Mouse (Mus musculus): ENCODE measurements around the gene Garnl3. TPM values are rescaled to one million over a fixed set of nuclear protein-coding genes. Genes with fewer than 3 reads are reported as not detected.
"Not testable (repeated sequence)": the region's sequence is repeated elsewhere in the genome, so short reads cannot be mapped to it uniquely, and the experiment has no call there.

Gene Garnl3
- polyA plus RNA-seq, 1 experiment from 2014 or later = 9.4 TPM

DNA sequence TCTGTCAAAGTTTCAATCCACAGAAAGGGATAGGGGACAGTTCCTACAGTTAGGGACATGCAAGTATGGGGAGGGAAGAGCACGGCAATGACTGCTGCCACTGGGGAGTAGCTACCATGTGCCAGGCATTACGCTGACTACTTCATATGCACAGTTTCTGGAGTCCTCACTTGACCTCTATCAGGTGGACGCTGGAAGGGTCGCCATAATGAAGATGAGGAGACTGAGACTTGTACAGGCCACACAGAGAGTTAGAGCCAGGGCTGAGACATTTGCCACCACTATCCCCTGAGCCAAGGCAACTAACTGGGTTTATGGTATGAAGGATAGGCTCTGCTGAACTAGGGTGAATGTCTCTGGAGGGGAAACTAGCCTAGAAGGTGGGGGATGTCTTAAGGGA, 6.3 kb upstream of the Garnl3 start:
- no peak for DNase-seq (ENCODE audit: low spot score)
- no peak overlapping the region for H3K27ac ChIP-seq
- H3K36me3 ChIP-seq = no peaks in the 10 kb centered on the region
- no peak overlapping the region for H3K4me3 ChIP-seq
- peaks cover 15% of the 10 kb centered on the region for H3K27me3 ChIP-seq (ENCODE audit: low read depth, poor library complexity, severe bottlenecking)
- no peaks in the 10 kb centered on the region for H3K9me3 ChIP-seq (replicated peaks)
- WGBS = 91% methylated on average over 4 of the region's 4 CpGs
- peaks cover under 1% of the 10 kb centered on the region; the same call in 1 of the 2 replicates for H3K4me1 ChIP-seq

DNA sequence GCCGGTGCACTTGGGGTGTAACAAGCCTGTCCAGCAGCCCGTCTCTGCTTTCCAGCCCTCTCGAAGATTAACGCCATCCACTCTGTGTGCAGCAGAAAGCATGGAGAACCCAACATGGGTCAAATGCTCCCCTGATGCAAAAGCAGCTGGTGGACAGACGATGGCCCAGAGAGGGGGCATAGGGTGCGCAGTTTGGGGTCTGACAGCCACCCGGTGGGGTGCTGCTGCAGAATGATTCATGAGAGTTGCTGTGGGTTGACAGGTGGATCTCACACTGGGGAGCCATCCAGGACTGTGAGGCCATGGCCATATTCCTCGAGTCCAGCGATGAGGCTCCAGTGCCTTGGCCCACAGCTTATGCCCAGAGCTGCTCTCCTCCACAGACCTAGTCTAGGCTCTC, 5.8 kb upstream of the Garnl3 start:
- WGBS = 89% methylated on average over 9 of the region's 9 CpGs
- peaks cover 5% of the 10 kb centered on the region; the same call in 1 of the 2 replicates for H3K4me1 ChIP-seq
- H3K27me3 ChIP-seq (ENCODE audit: low read depth, poor library complexity, severe bottlenecking) = peaks cover 20% of the 10 kb centered on the region
- no peak for DNase-seq (ENCODE audit: low spot score)
- H3K9me3 ChIP-seq (replicated peaks) = no peaks in the 10 kb centered on the region
- no peaks in the 10 kb centered on the region for H3K36me3 ChIP-seq
- H3K27ac ChIP-seq = no peak overlapping the region
- no peak overlapping the region for H3K4me3 ChIP-seq

DNA sequence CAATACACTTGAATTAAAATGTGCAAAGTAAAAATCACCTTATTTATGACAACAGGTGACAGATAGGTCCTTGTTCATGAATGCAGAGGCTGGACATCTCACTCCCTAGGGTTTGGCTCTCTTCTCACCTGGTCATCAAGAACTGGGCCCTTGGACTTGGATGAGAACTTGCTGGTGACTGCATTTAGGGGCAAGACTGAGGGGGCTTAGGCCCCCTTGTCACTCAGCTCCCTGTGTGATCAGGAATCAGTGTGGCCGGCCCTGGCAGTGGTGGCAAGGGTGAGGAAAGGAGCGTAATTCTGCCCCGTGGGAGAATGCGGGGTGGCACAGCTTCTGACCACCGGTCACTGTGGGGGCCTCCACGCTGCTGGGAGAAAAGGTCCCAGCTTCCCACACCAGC, 4.9 kb upstream of the Garnl3 start:
- DNase-seq (ENCODE audit: low spot score) = no peak
- H3K27me3 ChIP-seq (ENCODE audit: low read depth, poor library complexity, severe bottlenecking) = peaks cover 29% of the 10 kb centered on the region
- 91% methylated on average over 6 of the region's 6 CpGs for WGBS

DNA sequence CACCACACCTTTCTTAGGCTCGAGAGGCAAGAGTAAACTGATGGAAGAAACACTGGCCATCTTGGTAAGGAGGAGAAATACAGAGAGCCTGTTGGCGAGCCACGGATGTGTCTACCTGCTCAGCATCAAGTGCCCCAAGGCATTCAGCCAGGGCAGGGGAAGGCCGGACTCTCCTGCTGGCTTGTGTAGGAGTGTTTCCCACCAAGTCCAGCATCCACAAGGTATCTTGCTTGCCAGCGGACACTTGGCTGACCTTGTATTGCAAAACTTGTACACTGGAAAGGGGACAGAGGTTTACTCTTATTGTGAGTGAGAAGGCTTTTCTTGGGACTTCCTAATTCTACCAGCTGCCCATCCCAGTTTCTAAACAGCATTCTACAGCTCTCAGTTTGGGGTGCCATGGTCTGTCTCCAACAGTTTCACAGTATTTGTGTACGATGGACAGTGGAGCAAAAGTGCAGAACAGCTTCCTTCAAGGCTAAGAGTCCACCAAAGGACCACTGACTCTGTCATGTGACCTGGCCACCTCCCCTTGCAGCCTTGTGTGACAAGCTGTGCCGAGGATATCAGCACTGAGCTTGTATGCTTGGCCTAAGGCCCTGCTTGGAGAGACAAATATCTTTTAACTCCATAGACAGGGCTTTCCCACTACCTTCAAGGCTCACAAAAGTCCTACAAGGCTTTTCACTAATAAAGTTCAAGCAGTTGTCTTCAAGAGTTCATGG, 3.5 kb upstream of the Garnl3 start:
- Histone ChIP-seq H3K4me3 (no peak overlapping the region), H3K36me3 (no peaks in the 10 kb centered on the region), H3K9me3 (replicated peaks) (no peaks in the 10 kb centered on the region), H3K27me3 (ENCODE audit: low read depth, poor library complexity, severe bottlenecking) (peaks cover 32% of the 10 kb centered on the region), H3K27ac (no peak overlapping the region), H3K4me1 (peaks cover 25% of the 10 kb centered on the region)
- 75% methylated on average over 7 of the region's 7 CpGs for WGBS
- no peak for DNase-seq (ENCODE audit: low spot score)

More for the DNA sequence above, 4.9 kb upstream of the Garnl3 start:
- Histone ChIP-seq H3K4me3 (no peak overlapping the region), H3K27ac (no peak overlapping the region), H3K36me3 (no peaks in the 10 kb centered on the region), H3K9me3 (replicated peaks) (no peaks in the 10 kb centered on the region), H3K4me1 (peaks cover 13% of the 10 kb centered on the region)

DNA sequence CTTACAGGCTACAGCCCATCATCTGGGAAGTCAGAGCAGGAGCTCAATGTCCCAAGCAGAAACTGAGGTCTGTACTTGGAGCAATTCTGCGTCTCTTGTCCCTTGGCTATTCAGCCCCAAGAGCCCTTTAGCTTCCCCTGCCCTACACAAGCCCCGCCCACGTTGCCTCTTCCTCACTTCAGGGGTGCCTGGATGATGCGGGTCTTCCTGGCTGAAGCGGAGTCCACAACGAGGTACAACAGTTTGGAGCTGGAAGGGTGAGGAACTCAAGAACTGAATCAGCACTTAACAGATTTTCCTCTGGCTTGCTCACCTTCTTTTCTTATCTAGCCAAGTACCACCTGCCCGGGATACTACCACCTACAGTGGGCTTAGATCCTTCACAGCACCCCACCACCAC, 852 bp upstream of the Garnl3 start:
- Histone ChIP-seq H3K27me3 (ENCODE audit: low read depth, poor library complexity, severe bottlenecking) (peaks cover 47% of the 10 kb centered on the region), H3K4me3 (no peak overlapping the region), H3K4me1 (peaks cover 34% of the 10 kb centered on the region), H3K36me3 (no peaks in the 10 kb centered on the region), H3K9me3 (replicated peaks) (no peaks in the 10 kb centered on the region), H3K27ac (no peak overlapping the region)
- DNase-seq (ENCODE audit: low spot score) = no peak
- WGBS = 9% methylated on average over 7 of the region's 7 CpGs

DNA sequence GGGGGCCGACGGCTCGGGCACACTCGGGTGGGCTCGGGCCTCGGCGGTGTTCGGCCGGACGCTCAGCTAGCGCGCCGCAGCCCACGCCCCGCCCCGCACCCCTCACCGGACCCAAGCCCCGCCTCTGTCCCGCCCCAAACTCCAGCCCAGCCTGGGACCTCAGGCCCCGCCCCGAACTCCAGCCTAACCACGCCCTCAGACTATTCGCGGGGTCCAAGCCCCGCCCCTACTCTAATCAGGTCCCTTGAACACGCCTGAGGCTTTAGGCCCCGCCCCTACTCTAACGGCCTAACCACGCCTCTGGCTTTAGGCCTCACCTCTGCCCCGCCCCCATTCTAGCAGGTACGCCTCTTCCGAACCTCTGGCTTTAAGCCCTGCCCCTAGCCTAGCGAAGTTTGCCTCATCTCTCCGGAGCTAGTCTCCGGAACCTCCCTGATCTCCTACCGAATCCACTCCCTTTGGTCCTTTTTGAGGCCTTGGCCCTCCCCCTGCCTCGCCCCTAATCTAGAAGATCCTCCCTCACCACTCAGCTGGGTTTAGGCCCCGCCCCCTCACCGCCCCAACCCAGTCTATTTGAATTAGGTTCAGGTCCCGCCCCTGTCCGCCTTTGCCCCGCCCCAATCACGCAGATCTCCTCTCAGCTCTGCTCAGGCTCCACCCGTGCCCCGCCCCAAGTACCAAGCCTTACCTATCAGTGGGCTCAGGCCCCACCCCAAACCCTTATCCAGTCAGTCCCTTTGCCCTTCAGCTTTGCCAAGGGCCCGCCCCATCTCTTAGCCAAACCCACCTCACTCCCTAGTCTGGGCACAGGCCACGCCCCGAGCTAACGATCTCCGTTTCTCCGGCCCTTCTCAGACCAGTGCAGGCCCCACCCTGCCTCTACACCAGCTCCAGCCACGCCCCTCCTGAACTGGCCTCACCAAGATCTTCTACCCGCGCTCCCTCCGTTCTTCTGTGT, 649 bp downstream of the Garnl3 start:
- Histone ChIP-seq H3K4me3 (peak overlapping the region; percentile 64), H3K36me3 (no peaks in the 10 kb centered on the region), H3K4me1 (peaks cover 34% of the 10 kb centered on the region), H3K9me3 (replicated peaks) (no peaks in the 10 kb centered on the region), H3K27me3 (ENCODE audit: low read depth, poor library complexity, severe bottlenecking) (peaks cover 47% of the 10 kb centered on the region), H3K27ac (peak overlapping the region; percentile 71)
- DNase-seq (ENCODE audit: low spot score) = peak; percentile 98
- under 1% methylated on average over 55 of the region's 55 CpGs for WGBS

DNA sequence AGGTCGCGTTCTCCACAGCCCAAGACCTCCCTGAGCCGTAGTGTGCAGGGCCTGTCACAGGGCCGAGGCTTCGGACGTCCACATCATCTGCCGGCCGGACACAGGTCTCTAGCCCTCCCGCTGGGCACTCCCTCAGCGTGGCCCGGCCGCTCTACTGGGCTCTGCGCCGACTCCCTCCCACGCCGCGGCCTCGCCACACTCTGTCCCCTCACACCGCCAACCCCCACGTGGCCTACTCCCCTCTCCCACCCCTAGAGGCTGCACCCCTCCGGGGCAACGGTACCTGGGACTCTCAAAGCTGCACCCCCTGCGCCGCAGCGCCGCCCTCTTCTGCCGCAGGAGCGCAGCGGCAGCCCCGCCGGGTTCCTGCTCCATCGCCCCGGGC, 1.3 kb downstream of the Garnl3 start:
- H3K4me1 ChIP-seq = peaks cover 34% of the 10 kb centered on the region
- 0% methylated on average over 33 of the region's 33 CpGs for WGBS
- peak overlapping the region; percentile 64 for H3K4me3 ChIP-seq
- peak overlapping the region; percentile 71 for H3K27ac ChIP-seq
- no peak for DNase-seq (ENCODE audit: low spot score)
- H3K27me3 ChIP-seq (ENCODE audit: low read depth, poor library complexity, severe bottlenecking) = peaks cover 47% of the 10 kb centered on the region
- no peaks in the 10 kb centered on the region for H3K36me3 ChIP-seq
- no peaks in the 10 kb centered on the region for H3K9me3 ChIP-seq (replicated peaks)

DNA sequence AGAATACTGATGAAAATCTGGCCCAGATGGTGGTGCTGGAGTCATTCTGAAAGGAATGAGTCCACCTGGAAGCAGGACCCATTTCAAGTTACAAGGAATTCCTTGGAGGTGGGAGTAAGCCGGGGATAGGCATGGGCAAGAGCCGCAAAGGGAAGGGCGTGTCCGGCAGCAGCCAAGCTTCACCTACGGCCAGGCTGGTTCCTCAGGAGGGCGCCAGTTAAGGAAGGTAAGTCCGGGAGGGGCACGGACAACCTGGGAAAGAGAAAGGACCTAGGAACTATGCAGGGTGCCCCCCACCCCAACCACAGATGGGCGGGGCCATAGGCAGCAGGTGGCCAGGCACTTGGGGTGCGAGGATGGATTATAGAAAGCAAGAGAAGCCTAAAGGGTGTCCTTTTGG, 1.8 kb downstream of the Garnl3 start:
- H3K4me3 ChIP-seq = peak overlapping the region; percentile 64
- H3K9me3 ChIP-seq (replicated peaks) = no peaks in the 10 kb centered on the region
- H3K27ac ChIP-seq = peak overlapping the region; percentile 71
- H3K4me1 ChIP-seq = peaks cover 34% of the 10 kb centered on the region
- H3K27me3 ChIP-seq (ENCODE audit: low read depth, poor library complexity, severe bottlenecking) = peaks cover 47% of the 10 kb centered on the region
- peak; percentile 46 for DNase-seq (ENCODE audit: low spot score)
- no peaks in the 10 kb centered on the region for H3K36me3 ChIP-seq
- 2% methylated on average over 10 of the region's 10 CpGs for WGBS

DNA sequence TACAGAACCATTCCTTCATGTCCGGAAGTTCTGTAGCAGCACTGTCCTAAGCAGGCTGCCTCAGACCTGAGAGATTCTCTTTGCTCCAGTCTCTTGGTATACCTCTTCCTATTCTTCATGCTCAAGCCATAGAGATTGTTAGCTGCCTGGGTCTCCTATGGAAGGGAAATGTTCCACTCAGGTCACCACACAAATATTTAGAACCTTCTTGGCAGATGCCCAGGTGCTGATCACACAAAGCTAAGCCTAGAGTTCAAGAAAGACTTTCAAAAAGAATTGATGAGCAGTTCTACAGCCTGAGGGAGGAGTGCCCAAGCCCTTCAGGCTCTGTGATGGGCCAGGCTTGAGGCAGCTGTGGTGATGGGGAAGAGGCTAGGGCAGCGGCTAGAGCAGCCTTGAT, 2.4 kb downstream of the Garnl3 start:
- no peak for DNase-seq (ENCODE audit: low spot score)
- Histone ChIP-seq H3K9me3 (replicated peaks) (no peaks in the 10 kb centered on the region), H3K27ac (no peak overlapping the region), H3K4me1 (peaks cover 34% of the 10 kb centered on the region), H3K27me3 (ENCODE audit: low read depth, poor library complexity, severe bottlenecking) (peaks cover 44% of the 10 kb centered on the region), H3K4me3 (peak overlapping the region; percentile 64; the same call in 1 of the 2 replicates), H3K36me3 (no peaks in the 10 kb centered on the region)
- 75% methylated on average over 2 of the region's 2 CpGs for WGBS

DNA sequence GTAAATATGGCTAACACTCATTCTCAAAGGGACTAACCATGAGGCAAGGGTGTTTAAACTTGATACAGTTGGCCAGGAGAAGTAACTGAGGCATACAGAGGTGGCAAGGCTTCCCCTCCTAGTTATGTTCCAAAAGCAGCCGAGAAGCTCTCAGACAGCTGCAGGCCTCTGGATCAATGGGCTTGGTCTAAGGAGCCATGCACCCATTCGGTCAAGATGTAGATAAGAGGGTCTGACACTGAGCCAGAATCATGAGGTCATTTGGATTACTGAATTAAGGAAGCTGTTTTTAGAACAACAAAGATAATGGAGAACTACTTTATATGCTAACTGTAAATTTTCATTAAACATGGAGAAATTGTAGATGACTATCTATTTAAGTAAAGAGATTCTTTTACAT, 4.2 kb downstream of the Garnl3 start:
- Histone ChIP-seq H3K4me1 (peaks cover 29% of the 10 kb centered on the region), H3K27me3 (ENCODE audit: low read depth, poor library complexity, severe bottlenecking) (peaks cover 27% of the 10 kb centered on the region), H3K36me3 (no peaks in the 10 kb centered on the region), H3K27ac (no peak overlapping the region), H3K4me3 (no peak overlapping the region), H3K9me3 (replicated peaks) (no peaks in the 10 kb centered on the region)
- no peak for DNase-seq (ENCODE audit: low spot score)
- 88% methylated on average over 2 of the region's 2 CpGs for WGBS

DNA sequence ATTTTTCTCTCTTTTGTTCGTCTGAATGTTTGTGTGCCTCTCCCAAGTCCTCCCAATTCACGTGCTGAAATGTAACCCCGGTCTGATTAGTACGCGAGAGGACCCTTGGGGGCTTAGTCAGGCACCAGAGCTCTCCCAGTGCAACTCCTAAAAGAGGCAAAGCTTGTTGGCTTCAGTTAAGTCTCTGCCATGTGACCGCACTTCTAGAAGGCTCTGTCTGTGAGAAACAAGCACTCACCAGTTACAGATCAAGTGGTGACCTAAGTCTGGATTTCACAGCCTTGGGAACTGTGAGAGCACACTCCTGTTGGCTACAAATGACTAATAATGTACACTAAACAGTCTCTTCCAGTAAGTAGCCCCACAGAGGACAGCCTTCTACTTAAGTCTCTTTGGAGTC, 8.6 kb downstream of the Garnl3 start:
- 87% methylated on average over 6 of the region's 6 CpGs for WGBS
- Histone ChIP-seq H3K4me1 (no peaks in the 10 kb centered on the region), H3K27me3 (ENCODE audit: low read depth, poor library complexity, severe bottlenecking) (no peaks in the 10 kb centered on the region), H3K36me3 (no peaks in the 10 kb centered on the region), H3K4me3 (no peak overlapping the region), H3K27ac (no peak overlapping the region), H3K9me3 (replicated peaks) (no peaks in the 10 kb centered on the region)
- no peak for DNase-seq (ENCODE audit: low spot score)

DNA sequence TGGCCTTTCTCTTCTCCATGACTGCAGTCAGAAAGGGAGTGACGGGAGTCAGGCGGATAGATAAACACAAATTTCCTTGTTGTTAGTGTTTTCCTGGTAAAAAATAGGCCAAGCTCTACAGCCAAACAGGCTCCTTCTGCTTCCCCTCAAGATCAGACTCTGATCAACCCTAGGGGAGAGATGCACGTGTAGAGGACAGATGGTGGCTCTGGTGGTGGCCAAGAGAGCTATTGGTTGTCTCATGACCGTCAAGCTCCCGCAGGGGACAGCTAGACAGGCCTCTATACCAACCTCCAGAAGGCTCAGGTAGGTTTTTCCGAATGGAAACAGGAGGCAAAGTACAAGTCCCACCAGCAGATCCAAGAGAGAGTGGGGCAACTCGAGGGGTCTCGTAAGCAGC, 30.9 kb downstream of the Garnl3 start:
- 91% methylated on average over 8 of the region's 8 CpGs for WGBS
- H3K27ac ChIP-seq = no peak overlapping the region
- H3K4me1 ChIP-seq = peaks cover 15% of the 10 kb centered on the region
- DNase-seq (ENCODE audit: low spot score) = no peak
- no peaks in the 10 kb centered on the region for H3K27me3 ChIP-seq (ENCODE audit: low read depth, poor library complexity, severe bottlenecking)
- H3K4me3 ChIP-seq = no peak overlapping the region
- no peaks in the 10 kb centered on the region for H3K9me3 ChIP-seq (replicated peaks)
- H3K36me3 ChIP-seq = no peaks in the 10 kb centered on the region

DNA sequence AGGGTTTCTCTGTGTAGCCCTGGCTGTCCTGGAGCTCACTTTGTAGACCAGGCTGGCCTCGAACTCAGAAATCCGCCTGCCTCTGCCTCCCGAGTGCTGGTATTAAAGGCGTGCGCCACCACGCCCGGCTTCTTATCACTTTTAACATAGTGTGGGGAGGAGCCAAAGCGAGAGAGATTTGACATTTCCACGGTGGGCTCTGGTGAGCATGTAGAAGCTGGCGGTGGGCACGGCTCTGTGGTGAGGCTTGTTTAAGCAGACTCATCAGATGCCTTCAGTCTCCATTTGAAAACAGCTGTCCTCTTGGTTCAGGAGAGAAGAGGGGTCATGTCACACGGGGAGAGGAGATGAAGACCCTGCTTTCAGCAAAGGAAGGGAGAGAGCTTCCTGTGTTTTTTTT, 34.1 kb downstream of the Garnl3 start:
- WGBS = 89% methylated on average over 12 of the region's 12 CpGs
- not testable (repeated sequence) for DNase-seq (ENCODE audit: low spot score); H3K27ac ChIP-seq; H3K36me3 ChIP-seq; H3K4me3 ChIP-seq; H3K27me3 ChIP-seq (ENCODE audit: low read depth, poor library complexity, severe bottlenecking); H3K9me3 ChIP-seq (replicated peaks)
- H3K4me1 ChIP-seq = peaks cover 21% of the 10 kb centered on the region
